Mouse (Mus musculus): ENCODE results near the gene Habp2. TPM values are rescaled to one million over a fixed set of nuclear protein-coding genes. Genes with fewer than 3 reads are reported as not detected.

The Habp2 gene
- total RNA-seq, 2 experiments from 2014 or later, result not detected

- ATAC-seq (replicated peaks; ENCODE audit: poor library complexity, severe bottlenecking), result peak; percentile 73
These were observed 7.9 kb downstream of the Habp2 start for GRCm38 (mm10) chr19:56294654-56295399.

- no peak for ATAC-seq (replicated peaks; ENCODE audit: poor library complexity, severe bottlenecking)
These were observed 9.7 kb downstream of the Habp2 start for GRCm38 (mm10) chr19:56296668-56297067.

DNA sequence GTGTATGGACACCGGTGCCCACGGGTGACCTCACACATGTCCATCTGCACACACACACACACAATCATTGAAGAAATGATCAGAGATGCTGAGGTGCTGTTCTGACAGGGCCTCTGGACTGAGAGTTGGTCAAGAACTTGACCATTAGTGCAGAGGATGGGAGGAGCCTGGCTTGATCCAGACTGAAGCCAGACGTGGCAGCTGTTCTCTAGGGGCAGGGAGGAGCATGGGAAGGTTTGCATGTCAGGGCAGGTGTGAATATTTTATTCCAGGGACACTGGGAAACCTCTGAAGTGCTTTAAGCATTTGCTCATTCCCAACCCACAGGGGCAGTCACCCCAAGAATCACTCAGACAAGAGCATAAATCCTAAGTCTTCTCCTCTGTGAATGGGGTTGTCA lies 10.3 kb downstream of the Habp2 start:
- no peak for ATAC-seq (replicated peaks; ENCODE audit: poor library complexity, severe bottlenecking)

DNA sequence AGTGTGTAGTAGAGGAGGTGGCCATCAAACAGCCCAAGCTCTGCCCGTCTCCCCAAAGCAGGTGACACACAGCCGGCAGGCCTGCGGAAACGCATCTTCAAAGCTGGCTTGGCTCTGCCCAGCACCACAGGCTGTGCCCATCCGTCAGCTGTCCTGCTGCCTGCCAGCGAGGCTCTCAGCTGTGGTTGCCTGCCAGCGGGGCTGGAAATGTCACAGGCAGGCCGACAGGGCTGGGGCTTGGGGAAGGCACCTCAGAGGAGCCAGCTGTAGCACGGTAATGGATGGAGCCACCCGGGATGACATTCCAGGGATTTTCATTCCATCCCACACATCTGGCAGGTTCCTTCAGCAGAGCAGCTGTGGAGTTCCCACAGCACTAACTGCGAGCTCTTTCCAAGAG lies 13.9 kb downstream of the Habp2 start:
- no peak for ATAC-seq (replicated peaks; ENCODE audit: poor library complexity, severe bottlenecking)

GRCm38 (mm10) chr19:56316531-56316930 lies 29.6 kb downstream of the Habp2 start:
- ATAC-seq (replicated peaks; ENCODE audit: poor library complexity, severe bottlenecking), result no peak

GRCm38 (mm10) chr19:56319219-56319618 lies 32.3 kb downstream of the Habp2 start:
- no peak for ATAC-seq (replicated peaks; ENCODE audit: poor library complexity, severe bottlenecking)

- ATAC-seq (replicated peaks; ENCODE audit: poor library complexity, severe bottlenecking), result no peak
These were observed 32.7 kb downstream of the Habp2 start for GRCm38 (mm10) chr19:56319629-56320028.

DNA sequence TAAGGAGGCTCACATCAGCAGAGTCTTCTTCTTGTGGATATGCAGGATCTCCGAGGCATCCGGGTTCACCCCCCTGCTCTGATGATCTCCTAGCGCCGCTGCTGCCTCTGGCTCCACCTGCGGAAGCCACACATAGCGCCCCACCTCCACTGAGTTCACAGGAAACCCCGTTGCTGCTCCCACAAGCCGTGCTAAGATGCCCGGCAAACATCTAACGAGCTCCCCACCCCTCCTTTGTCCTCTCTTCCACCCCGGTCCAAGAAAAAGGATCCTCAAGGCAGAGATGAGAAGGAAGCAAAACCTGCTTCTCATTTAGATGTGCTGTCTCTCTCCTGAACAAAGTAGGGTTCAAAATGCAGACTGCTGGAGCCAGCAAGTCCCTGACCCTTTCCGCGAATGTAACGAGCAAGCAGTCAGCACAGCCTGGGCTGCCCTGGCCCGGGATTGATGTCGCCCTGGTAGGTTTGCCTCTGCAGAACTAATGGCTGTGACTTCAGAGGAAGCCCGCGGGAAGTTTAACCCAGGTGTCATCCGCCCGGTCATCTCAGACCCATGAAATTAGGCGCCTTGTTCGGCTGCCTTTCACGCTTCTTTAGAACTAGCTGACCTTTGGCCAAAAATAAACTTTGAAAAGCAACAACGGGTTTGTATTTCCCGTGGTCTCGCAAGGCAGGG lies 33.4 kb downstream of the Habp2 start:
- no peak; the same call in 1 of the 2 replicates for ATAC-seq (replicated peaks; ENCODE audit: poor library complexity, severe bottlenecking)

DNA sequence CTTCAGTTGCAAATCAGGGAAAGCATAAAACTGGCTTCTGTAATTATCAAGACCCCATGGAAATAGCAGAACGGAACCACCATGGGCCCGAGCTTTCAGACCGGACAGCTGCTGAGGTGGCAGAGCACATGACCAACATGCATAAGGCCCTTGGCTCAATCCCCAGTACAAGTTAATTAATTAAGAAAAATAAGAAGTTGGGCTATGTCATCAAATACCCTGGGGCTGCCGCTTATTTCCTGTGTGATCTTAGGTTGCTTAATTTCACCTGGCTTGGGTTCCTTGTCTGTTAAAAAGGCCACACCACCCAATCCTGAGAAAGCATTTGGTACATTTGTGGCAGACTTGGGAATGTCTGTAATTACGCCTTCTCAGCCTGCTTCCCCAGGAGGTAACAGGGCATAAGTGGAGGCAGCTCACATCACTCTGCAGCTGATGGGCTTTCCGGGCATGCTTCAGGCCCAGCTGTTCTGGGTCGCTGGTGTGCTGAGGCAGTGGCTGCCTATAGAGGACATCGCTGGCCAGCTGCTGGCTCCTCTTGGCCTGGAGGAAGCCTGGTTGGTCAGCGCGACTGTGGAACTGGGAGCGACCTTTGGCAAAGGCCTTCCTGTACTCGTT lies 34.5 kb downstream of the Habp2 start:
- ATAC-seq (replicated peaks; ENCODE audit: poor library complexity, severe bottlenecking), result no peak

DNA sequence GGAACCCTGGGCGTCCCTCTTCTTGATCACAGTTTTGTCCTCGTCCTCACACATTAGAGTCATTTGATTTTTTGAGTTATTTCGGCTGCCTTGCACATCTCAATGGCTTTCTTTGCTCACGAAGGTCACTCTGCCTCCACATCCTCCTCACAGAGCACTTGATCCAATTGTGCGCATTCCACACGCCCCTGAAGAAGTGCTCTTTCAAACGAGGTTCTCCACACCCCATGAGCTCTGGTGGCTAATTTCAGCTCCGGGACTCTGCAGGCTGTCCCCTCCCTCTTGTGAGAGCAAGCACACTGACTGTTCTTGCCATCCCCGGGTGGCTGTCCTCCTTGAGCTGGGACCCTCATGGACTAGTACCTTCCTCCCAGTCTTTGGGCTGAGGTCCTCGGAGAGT lies 38.7 kb downstream of the Habp2 start:
- ATAC-seq (replicated peaks; ENCODE audit: poor library complexity, severe bottlenecking), result no peak

DNA sequence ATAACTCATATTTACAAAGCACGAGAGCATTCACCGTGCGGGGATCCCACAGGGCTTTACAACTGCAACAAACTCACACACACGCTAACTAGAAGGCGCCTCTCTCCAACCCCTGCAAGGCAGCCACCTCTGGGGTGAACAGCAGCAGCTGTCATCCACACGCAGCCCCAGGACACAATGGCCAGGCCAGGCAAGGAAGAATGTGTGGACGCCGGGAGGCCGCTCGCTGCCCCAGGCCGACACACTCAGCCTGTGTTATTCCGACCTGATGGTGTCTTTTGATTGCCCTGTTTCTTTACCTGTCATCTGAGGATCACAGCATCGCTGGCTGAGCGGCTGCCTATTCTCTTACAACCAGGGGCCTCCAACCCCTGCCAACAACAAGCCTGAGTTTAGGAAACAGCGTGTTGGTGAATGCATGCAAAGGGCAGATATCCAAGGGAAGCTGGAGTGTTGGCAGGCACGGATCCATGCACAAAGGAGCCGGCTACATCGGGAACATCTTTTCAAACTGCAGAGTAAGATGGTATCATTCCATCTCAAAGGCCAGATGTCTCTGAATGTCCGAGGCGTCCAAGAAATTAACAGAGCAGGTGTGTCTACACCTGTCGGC lies 39.4 kb downstream of the Habp2 start:
- no peak for ATAC-seq (replicated peaks; ENCODE audit: poor library complexity, severe bottlenecking)

DNA sequence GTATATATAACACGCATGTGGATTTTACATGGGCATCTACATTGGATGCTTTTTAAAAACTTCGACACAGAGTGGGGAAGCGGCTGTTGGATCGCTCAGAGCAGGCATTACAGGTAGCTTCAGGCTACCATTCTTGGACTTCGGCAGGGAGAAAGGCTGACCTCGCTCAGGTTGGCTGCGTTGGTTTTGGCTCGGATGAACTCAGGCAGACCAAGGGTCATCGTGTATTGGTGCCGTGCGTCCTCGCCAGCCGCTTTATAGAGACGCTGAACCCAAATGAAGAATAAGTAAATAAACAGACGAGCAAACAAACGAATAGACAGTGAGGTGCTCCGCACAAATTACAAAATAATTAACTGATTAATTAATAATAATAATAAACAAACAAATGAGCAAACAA lies 49.4 kb downstream of the Habp2 start:
- no peak for ATAC-seq (replicated peaks; ENCODE audit: poor library complexity, severe bottlenecking)

DNA sequence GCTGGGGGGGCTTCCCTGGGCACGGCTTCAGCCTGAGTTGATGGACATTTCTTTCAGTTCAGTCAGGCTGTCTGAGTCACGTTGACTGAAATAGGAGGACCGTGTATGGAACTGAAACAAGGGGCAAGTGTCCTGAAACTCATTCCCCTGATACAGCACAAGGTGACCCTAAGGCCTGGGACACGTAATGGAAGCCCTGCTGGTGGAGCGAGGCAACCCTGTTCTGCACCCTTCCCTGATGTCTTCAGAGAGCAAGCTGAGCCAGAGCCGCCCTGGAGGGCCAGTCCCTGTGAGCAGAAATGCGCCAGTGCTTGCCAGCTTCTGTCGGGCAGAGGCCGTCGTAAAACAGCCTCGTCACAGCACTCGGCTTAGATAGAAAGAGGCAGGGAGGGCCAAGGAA lies 49.9 kb downstream of the Habp2 start:
- ATAC-seq (replicated peaks; ENCODE audit: poor library complexity, severe bottlenecking), result no peak

- no peak for ATAC-seq (replicated peaks; ENCODE audit: poor library complexity, severe bottlenecking)
These were observed 55.1 kb downstream of the Habp2 start for GRCm38 (mm10) chr19:56342006-56342405.

DNA sequence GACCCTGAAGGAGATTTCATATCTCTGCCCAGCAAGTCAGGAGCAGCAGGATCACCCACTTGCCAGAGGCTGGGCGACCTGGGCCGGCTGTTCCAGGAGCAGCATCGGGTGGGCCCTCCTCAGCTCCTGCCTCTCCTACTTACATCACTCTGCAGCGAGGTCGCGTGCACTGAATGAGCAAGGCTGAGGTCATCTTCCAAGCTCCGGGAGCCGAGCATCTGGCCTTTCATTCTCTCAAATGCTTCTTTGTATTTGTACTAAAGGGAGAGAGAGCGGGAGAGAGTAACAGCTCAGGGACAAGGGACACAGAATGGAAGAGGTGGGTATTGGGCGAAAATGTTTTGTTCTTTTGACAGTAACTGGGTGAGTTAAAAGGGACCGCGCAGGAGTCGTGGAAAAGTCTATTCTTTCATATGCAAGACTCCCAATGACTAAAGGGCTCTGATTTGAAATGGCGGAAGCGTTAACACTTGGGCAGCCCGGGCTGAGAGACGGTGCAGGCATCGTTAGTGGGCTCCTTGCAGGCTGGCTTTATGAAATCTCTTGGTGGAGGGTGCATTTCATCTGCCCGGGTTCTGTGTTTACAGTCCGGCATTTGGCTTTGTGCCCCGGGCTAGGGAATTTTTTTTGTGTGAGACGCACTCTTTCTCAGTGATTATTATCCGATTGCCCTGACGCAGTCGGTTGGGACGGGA lies 57.1 kb downstream of the Habp2 start:
- ATAC-seq (replicated peaks; ENCODE audit: poor library complexity, severe bottlenecking), result no peak

GRCm38 (mm10) chr19:56346016-56346415 lies 59.1 kb downstream of the Habp2 start:
- peak; percentile 61 for ATAC-seq (replicated peaks; ENCODE audit: poor library complexity, severe bottlenecking)

GRCm38 (mm10) chr19:56346750-56347149 lies 59.8 kb downstream of the Habp2 start:
- no peak for ATAC-seq (replicated peaks; ENCODE audit: poor library complexity, severe bottlenecking)

DNA sequence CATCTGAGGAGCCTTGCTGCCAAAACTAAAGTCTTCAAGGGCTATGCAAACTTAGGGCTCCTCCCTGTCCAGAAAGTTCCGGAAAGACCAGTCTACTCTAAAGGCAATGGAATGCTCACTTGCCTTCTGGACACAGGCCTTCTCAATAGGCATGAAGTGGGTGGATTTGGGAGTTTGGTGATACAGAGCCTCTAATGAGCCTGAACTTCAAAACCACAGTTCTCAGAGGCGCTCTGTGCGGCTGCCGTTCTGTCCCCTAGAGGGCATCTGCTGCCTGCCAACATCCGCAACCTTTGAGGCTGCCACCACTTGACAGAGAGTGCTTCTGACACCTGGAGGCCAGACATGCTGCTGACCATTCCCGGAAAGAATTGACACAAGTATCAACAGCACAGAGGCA lies 62.4 kb downstream of the Habp2 start:
- peak; percentile 41; the same call in 1 of the 2 replicates for ATAC-seq (replicated peaks; ENCODE audit: poor library complexity, severe bottlenecking)

- no peak for ATAC-seq (replicated peaks; ENCODE audit: poor library complexity, severe bottlenecking)
These were observed 66.8 kb downstream of the Habp2 start for GRCm38 (mm10) chr19:56353689-56354088.

- ATAC-seq (replicated peaks; ENCODE audit: poor library complexity, severe bottlenecking), result no peak
These were observed 68.3 kb downstream of the Habp2 start for GRCm38 (mm10) chr19:56355201-56355600.
